Mouse (Mus musculus) right cerebral cortex, postnatal 10 days (tissue): ENCODE data around the gene Irf8.
"Not testable (repeated sequence)": the region's sequence is repeated elsewhere in the genome, so short reads cannot be mapped to it uniquely, and the experiment has no call there.

Source experiments
- DNase-seq, 2 experiments: peaks; one replicate each; pipeline ENCODE4 v3.0.0; 2021; ENCODE audit warnings: low spot score in 2 of 2

The Irf8 gene

DNA sequence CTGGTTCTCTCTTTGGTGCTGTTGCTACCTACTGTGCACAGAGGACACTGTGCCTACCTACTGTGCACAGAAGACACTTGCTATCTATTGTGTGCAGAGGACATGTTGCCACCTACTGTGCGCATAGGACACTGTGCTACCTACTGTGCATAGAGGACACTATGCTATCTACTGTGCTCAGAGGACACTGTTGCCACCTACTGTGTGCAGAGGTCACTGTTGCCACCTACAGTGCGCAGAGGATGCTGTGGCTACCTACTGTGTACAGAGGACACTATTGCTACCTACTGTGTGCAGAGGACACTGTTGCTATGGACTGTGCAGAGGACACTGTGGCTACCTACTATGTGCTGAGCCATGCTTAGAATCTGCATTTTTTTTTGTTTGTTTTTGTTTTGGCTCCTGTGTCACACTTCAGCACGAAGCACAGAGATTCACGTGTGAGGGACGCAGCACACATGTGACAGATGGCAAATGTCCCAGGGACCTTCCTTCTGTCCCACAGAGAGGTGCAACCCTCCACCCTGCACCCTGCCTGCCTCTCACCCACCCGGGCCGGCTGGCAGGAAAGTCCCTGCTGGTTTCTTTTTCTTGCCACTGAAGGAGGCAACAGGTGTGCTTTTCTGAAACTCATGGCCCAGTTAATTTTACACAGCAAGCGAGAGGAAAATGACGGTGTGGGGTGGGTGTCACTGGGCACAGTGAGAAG, 61.0 kb downstream of the Irf8 start:
- DNase-seq: no peak

GRCm38 (mm10) chr8:120800308-120800865, 64.2 kb downstream of the Irf8 start:
- DNase-seq: peak; percentile 49 to 73

DNA sequence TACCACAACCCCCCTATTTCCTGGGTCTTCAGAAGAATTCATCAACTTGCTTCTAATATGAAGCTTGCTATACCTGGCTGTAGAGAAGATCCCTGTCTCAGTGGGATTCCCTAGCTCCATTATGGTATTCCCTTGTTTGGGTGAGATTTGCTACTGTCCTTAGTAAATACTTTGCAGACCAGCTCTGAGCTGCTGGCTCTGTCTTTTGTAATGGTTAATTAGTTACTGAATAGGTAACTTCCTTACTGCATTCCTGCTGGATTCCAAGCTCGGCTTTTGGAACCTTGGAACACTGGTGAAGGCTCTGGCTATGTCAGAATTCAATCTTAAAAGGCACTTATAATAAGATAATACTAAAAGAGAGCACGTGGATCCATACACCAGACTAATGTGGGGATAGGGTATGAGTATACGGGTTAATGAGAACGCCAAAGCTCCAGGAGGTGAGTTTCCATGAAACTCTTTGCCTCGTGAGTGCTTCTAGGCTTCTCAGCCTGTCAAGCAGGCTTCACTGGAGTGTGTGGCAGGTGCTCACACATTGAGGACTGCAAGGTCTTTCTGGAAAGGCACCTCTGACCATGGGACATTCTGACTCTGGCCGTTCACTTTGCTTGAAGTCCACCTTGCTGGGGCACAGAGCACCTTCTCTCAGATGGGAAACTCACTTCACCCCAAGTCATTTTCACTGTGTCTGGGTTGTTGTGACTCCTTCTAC, 67.7 kb downstream of the Irf8 start:
- not testable (repeated sequence) for DNase-seq

- no peak for DNase-seq
Measured at GRCm38 (mm10) chr8:120804741-120805140, 68.6 kb downstream of the Irf8 start.
